Mouse (Mus musculus): ENCODE data around the gene Hibch.
A peak's percentile ranks its signal among the peaks of the same experiment; 100 is the strongest.
"Not testable (repeated sequence)": the region's sequence is repeated elsewhere in the genome, so short reads cannot be mapped to it uniquely, and the experiment has no call there.

The Hibch gene

DNA sequence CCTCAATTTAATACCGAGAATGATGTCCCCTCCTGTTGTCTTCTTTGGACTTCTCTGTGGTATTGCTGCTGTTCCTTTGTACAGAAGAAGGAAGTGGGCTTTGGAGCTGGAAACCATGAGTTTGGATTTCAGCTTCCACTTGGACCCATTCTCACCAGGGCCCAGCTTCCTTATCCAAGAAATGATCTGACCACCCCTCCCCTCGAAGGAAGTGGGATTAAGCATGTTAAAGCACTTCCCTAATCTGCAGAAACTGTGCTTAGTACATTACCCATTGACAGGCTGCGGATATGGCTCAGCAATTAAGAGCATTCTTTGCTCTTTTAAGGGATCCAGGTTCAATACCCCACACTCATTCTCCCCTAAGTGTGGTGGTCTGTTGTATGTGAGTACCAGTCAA, 65.1 kb downstream of the Hibch start:
- DNase-seq = no peak

DNA sequence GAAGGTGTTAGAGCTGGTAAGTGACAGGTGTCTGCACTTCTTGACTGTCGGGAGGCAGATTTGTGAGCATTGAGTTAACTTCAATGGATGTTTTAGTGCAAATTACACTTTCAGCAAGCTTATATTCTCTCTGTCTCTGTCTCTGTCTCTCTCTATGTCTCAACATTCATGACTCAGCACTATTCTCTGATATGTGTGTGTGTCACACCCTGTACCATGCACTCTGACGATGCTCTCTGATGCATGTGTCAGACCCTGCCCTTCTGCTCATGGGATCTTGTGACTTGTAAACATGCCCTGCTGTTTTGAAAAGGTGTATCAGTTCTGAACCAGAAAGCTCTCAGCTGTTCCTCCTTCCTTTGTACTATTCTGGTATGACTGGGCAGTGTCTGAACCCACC, 71.9 kb downstream of the Hibch start:
- no peak for DNase-seq

DNA sequence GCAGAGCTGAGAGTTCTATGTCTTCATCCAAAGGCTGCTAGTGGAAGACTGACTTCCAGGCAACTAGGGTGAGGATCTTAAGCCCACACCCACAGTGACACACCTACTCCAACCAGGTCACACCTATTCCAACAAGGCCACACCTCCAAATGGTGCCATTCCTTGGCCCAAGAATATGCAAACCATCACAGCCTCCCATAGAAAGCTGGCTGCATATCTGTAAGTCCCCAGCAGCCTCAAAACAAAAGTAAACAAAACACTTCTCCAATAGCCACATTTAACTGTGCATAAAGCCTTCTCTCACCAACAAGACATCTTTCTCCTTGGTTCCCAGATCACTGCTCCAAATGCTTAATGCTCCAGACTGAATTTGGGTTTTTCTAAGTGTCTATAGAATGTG, 74.2 kb downstream of the Hibch start:
- DNase-seq = not testable (repeated sequence)

DNA sequence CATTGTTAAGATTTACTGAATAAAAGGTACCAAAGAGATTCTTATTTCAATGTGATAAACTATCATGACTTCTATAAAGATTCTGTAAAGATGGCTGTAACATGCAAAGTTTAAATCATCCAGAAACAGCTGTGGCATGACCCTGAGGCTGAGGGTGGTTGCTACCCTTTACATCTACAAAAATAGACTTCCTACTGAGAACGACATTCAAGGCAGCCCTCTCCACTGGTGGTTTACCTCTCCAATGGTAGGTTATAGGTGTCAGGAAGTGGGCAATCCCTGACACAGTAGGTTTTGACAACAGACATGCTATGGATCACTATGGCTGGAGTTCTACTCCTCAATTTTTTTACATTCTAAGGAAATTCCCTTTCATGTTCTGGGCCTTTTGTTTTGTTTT, 79.8 kb downstream of the Hibch start:
- not testable (repeated sequence) for DNase-seq

DNA sequence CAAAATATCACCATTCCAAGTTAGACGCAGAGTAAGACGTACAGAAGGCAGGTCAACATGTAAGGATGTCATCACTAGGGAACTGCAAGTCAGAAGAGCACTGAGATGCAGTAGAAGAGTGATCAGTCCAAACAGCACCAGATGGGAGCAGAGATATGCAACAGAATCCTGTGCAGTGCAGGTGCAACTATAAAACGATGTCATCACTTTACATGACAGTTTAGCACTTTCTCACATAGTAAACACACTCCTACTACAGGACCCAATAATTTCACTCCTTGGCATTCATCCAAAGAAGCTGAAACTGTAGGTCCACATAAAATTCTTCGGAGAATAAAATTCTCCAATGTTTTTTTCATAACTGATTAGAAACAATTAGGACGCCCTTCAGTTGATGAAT, 89.8 kb downstream of the Hibch start:
- DNase-seq = no peak

DNA sequence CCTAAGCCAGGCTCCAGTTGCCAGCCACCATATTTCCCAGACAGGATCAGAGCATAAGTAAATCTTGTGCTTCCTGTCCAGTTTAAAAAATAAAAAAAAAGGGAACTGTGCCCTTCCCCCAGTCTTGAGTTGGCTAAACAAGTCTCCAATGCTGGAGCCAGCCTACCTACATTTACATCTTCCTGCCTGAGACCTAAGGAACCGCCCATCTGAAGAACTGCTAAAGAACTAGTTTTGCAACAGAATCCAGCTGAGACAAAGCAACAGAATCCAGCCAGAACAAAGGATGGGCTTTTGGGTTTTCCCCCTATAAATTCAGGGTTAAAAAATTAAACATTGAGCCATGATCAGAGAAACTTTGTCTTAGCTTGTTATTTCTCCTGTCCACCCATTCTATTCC, 94.3 kb downstream of the Hibch start:
- no peak for DNase-seq

DNA sequence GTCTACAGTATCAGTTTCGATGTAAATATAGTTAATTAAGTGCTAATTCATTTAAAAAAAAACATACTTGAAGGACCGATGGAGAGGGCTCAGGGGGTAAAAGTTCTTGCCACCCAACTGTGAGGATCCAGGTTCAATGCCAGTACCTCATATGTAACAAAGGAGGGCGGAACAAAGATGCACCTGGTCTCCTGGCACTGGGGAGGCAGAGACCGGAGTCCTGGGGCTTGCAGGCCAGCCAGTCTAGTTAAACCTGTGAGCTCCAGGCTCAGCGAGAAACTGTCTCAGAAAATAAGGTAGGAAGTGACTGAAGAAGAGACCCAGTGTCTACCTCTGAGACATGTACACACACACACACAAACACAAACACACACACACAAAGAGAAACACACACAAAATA, 103.2 kb downstream of the Hibch start:
- no peak for DNase-seq

DNA sequence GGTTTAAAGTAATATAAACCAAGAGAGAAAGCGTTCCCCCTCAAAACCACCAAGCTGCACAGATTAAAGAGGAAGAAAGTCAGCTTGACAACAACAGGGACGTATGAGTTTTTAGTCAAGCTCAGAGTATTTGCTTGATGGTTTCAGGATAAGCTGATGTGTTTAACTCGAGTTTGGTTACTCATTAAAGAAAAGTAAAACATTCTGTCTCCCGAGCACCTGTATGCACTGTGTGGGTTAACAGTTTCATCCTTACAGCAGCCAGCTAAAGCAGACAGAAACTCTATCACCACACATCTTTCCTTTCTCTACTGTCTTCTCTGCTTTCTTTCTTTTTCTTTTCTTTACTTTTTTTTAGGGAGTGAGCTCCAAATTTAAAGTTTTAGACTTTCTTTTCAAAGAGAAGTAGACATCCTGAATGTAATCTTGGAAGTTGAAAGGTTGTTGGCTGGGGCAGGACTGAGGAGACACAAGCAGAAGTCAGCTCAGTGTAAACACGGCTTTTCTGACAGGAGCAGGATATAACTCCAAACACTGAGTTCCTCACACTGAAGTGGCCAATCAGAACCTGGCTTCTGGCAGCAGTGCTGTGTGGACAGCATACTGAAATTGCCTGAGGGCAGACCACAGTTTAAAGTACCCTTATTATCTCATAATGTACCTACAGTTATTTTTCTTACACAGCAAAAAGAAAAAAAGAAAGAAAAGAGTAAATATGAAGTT, 106.6 kb downstream of the Hibch start:
- no peak for DNase-seq

DNA sequence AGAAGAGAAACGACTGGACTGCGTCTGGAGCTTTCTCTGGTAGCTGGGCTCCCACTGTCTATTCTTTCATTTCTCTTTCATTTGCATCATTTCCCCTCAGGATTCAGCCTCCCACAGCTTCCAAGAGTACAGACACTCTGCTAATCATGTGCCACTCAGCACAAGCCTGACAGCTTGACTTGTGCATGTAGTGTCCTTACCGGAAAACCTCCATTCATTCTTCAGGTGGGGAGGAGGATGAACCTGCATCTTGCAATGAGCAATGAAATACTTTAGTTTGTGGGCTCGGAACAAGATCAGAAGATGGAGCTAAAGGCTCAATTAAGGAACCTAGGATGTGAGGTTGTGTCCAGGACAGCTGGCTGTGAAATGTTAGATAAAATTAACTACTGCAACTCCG, 107.4 kb downstream of the Hibch start:
- DNase-seq = no peak

DNA sequence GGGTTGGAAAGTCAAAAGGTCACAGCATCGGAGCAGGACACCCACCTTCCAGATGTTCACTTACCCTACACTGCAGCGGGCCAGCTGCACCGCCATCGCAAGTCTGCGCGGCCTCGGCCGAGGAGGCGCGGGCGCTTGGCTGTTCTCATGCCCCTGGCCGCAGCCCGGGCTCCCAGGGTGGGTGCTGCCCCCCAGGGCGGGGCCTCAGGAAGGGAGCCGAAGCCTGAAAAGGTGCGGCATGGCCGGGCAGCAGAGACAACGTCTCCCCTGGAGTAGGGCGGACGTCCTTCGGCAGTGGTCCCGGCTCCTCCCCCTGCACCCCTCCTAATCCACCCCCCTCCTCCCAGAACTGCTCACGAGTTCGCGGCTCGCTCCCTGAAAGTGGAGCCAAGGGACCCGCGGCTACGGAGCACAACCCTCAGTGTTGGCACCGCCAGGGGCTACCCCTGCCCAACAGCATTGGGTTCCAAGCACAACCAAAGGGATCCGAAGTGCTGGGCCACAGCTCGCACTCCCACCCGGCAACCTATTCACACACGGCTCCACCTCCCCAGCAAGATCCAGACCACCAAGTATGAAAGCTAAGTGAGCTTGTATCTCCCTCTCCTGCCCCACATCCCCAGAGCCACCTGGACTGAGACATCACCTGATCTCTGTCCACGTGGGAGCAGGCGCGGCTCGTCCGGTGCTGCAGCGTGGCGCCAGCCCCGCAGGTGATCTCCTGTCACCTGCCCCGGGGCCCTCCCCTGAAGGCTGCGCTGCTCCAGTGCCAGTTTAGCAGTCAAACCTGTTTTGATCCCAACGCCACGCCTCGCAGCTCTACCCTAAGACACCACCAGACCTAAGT, 108.0 kb downstream of the Hibch start:
- DNase-seq = no peak

DNA sequence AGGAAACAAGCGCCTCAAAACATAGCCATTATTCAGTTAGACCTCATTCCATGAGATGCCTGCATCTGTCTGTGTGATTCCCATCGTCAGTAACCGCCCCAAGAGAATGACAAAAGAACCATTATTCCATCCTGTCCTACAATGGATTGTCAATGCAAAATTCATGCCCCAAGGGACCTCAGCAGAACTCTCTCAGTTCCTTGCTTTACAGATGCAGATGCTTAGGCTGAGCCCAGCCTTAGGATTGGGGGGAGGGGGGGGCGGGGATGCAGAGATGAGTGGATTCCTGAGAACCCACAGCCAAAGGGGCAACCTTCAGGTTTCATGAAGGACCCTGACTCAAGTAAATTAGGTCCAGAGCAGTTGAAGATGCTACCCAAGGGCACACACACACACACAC, 108.8 kb downstream of the Hibch start:
- no peak for DNase-seq

DNA sequence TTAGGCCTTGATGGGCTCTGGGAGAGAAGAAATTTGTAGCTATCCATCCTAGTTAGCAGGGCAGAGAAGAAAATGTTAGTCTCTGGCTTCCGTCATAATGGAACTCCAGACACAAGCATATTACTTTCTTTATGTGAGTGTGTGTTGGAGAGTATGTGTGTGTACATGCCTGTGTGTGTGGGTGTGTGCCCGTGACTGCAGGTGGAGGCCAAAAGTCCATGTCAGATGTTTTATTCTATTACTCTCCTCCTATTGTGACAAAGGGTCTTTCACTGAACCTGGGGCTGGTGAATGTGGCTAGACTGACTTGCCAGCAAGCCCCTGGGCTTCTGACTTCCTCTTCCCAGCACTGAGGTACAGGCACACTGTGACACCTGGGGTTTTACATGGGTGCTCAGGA, 109.7 kb downstream of the Hibch start:
- DNase-seq = no peak

DNA sequence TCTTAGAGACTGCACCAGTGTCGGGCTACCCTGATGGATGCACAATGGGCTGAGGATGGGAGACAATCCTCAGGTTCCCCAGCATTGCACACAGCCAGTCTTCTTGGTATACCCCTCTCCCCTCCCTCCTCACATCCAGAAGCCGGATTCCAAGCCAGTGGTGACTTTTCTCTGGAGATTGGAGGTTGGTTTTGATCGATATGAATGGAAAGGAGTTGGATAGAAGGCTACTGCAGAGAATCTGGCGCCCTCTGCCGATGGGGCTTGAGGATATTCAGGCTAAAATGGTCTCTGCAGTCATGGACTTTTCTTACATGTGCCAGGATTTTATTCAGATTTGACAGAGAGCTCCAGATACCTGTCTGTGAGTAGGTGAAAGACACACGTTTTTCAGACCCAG, 110.4 kb downstream of the Hibch start:
- DNase-seq = peak; percentile 49

DNA sequence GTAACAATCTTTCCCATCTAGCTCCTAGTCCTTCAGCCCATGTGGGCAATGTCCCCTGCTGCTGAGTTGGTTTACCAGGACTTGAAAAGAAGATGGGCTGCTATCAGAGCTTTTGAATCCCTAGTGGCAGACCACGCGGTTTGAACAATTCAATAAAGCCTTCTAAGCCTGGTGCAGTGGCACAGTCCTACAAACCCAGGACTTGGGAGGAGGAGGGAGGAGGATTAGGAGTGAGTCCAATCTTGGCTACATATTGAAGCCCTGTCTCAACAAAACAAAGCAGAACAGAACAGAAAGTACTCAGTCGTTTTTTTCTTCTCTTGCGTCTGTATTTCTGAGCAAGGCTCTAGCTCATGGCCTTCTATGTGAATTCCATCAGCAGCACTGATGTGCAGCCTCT, 112.0 kb downstream of the Hibch start:
- no peak for DNase-seq

DNA sequence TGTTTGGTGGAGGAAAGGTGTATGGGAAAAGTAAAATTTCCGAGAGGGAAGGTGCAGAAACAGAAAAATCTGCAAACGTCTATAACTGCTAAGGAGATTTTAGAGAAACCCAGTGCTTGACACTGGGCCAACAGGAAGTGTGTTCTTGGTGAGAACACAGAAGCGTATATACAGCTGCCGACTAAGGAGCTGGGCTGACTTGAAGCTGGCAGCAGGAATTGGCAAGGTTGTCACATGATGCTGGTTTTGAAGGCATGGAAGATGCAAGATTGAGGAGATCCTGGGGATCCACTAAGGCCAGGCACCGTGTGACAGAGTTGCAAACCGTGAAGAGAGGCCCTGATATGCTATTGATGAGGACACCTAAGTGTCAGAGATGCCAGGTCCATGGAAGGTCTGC, 115.5 kb downstream of the Hibch start:
- DNase-seq = no peak

DNA sequence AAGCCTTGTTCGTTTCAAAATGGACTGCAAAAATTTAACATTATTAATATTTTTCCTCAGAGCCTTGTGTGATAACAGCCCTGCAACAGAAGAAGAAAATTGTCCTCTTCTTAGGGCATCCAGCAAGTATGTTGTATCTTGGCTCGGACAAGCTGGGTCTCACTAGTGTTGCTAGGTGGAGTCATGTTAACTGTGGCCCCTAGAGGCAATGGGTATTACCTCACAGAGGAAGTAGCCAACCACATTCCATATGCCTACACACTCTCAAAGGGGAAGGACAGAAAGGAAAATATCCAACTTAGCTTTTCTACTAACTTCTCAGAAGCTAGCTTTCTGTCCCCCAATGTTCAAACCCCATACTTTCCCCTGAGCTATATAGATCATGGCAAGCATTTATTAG, 118.4 kb downstream of the Hibch start:
- DNase-seq = no peak

DNA sequence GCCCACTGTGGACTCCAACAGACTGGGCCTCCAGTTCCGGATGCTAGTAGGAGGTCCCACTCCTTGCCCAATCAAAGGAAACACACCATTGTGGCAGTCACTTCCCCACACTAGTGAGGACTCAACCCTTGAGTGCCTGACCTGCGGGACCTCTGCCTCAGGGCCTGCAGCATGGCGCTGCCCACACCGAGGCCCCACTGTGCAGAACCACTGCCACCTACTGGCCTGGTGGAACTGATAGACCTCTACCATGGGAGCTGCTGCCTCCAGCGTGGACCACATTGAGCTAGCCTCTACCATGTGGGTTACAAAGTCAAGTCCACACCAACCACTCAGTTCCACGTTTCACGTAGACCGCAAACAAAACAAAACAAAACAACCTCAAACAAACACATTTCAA, 119.9 kb downstream of the Hibch start:
- DNase-seq = no peak
